Mouse (Mus musculus) liver, embryonic 14.5 days (tissue): ENCODE data around the gene Prf1.

Source experiments
- CTCF ChIP-seq: IDR thresholded peaks from 2 replicates; pipeline ENCODE4 v1.5.1; 2016; ENCODE audit warnings: antibody characterized with exemption, low read depth, control low read depth
- EP300 ChIP-seq: IDR thresholded peaks from 2 replicates; pipeline ENCODE4 v1.6.1; 2016; ENCODE audit warnings: antibody characterized with exemption, low read depth

GRCm38 (mm10) chr10:61340247-61340646 is 42.6 kb downstream of the Prf1 start:
- TF ChIP-seq EP300: no peak
- no peak for TF ChIP-seq CTCF
